Mouse (Mus musculus) forelimb bud, embryonic 11.5 days (tissue): ENCODE measurements around the gene Lpar5.
"Not testable (repeated sequence)": the region's sequence is repeated elsewhere in the genome, so short reads cannot be mapped to it uniquely, and the experiment has no call there.

ENCODE experiments used
- DNase-seq: peaks from one replicate; pipeline ENCODE4 v3.0.0-alpha.2; 2012; ENCODE audit warnings: low read depth, low spot score

Gene Lpar5

GRCm38 (mm10) chr6:125067571-125067995 lies at the start of gene Lpar5:
Lpar5 (plus strand) TSS chr6:125067920.
- DNase-seq, result no peak

DNA sequence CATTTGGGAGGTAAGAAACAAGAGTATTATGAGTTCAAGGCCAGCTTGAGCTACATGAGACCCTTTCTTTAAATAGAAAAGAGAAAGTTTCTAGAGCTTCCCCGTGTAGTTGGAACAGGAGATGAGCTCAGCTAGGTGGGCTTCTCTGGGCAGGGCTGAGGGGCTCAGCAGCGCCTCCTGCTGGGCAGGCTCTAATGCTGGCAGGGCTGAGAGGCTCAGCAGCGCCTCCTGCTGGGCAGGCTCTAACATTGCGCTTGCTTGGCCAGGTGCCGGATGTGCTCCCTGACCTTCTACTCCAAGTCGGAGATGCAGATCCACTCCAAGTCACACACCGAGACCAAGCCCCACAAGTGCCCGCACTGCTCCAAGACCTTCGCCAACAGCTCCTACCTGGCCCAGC lies 37.2 kb upstream of the Lpar5 start:
- DNase-seq, result peak; percentile 55

DNA sequence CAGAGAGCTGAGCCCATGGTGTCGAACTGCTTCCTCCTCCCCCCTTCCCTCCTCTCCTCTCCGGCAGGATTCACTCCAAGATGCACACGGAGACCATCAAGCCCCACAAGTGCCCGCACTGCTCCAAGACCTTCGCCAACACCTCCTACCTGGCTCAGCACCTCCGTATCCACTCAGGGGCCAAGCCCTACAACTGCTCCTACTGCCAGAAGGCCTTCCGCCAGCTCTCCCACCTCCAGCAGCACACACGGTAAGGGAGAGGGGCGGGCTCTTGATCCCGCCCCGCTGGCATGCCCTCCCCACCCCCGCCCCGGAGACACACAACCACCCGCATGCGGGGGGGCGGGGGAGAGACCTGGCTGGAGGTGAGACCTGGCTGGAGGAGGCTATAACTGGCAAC lies 36.1 kb upstream of the Lpar5 start:
- no peak for DNase-seq

DNA sequence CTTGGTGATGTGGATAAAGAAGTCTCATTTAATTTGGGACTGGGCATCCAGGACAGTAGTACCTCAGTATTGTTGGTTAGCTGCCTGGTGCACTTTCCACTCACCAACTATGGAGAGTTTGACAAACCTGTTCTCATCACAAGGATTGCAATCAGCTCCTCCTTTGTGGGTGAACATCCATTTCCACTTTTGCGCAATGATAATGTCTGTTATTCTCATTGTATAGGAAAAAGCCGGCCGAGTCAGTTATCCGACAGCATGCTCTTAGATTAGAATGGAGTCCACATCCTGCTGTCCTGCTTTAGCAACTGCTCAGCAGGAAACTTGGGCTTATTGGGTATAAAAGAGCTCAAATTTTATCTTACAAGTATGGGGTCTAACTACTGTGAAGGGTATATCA lies 29.1 kb upstream of the Lpar5 start:
- no peak for DNase-seq

DNA sequence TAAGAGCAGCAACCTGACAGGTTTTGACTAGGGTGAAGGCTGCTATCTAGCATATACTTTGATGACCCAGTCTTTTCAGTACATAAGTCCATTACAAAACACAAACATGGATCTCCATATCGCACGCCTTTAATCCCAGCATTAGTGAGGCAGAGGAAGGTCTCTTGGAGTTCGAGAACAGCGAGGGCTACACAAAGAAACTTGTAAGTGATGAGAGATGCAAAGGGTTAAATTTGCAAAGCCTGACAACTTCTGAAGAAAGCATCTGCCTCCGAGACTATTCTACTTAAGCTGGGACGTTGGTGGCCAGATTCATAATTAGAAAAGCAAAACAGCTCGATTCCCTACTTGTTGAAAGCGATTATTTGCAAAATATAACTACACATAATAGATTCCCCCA lies 28.6 kb upstream of the Lpar5 start:
- DNase-seq, result no peak

DNA sequence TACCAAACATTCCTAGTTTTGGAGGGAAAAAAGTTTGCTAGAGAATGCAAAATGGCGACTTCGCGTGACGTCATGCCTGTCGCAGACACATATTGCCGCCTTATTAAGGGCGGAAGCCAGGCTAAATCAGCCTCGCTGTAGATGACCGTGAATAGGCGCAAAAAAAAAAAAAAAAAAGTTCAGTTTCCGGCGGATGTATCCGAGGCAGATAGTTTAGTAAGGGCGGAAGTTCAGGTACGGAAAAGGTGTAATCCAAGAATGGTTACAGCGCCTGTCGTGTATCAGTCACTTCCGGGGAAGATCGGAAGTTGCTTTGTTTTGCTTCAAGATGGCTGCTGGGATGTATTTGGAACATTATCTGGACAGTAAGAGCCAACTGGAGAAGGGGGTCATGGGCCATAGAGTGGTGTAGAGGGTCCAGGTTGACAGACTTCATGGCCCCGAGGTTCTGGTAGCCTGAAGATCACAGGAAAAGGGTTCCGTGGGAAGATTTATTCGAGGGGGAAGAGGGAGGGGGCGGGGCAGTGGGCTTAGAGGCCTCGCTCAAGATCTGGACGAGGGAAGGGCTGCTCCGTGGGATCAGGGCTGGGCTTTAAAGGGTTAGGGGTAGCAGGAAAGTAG lies 28.1 kb upstream of the Lpar5 start, which contains the start of gene Ing4:
Gene Ing4 (plus strand): TSS at position 228 of the 621 bp plus-strand sequence.
- DNase-seq, result peak; percentile 99

DNA sequence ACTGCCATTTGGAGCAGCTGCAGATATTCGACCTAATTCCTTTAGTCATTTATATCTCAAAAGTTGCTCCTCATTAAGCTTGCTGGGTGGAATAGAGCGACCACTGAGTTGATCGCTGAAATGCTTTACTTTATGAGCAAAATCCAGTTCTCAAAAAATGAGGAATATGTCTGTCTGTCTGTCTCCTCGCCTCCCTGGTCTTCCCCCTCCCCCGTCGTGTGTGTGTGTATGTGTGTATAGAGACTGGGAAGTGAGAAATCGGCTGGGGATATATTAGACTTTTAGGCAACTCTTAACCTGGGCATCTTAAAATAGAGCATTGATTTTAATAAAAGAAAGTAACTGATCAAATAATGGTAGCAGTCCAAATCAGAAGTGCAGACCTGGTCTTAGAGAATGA lies 27.5 kb upstream of the Lpar5 start:
- no peak for DNase-seq

- DNase-seq, result no peak
Observed at GRCm38 (mm10) chr6:125041047-125041446, 26.7 kb upstream of the Lpar5 start.

DNA sequence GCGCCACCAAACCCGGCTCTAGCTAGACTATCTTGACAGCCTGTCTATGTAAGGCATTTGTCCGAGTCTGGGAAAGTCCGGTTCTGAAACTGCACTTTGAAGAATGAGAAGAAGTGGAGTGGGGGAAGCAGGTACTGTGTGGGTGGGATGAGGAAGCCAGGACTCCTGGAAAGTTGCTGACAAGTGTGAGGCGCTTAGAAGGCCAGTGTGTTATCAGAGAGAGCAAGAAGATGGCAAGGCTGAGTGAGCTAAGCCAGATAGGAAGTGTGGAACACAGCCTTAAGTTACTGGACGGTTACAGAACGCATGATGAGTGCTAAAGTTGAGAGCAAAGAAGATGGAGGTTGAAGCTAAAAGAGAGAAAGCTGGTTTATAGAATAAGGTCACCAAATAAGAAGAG lies 25.6 kb upstream of the Lpar5 start:
- DNase-seq, result no peak

GRCm38 (mm10) chr6:125046691-125047090 lies 21.0 kb upstream of the Lpar5 start:
- DNase-seq, result peak; percentile 82

DNA sequence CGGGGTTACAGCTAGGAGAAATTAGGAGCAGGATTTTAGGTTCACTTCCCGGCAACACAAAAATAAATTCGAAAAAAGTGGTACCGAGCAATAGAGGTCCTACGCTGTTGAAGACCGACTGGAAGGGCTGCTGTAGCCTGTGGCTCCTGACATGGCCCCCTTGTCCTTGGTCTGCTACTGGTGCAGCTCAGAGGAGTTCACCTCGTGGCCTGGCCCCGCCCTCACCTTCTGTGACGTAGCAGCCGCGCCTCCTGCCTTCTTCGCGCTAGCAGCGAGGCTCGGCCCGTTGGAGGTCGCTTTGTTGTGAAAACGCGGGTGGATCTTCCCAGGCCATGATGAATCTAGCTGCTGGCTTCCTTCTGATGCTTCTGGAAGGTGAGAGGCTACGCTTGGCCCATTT lies 18.0 kb upstream of the Lpar5 start, which contains the start of gene Acrbp:
Gene Acrbp (plus strand): TSS at position 12 of the 400 bp plus-strand sequence.
- DNase-seq, result no peak

- no peak for DNase-seq
Observed at GRCm38 (mm10) chr6:125051237-125051636, 16.5 kb upstream of the Lpar5 start.

- no peak for DNase-seq
Observed at GRCm38 (mm10) chr6:125061493-125061892, 6.2 kb upstream of the Lpar5 start.

- no peak for DNase-seq
Observed at GRCm38 (mm10) chr6:125062511-125062910, 5.2 kb upstream of the Lpar5 start.

- no peak for DNase-seq
Observed at GRCm38 (mm10) chr6:125063906-125064305, 3.8 kb upstream of the Lpar5 start.

GRCm38 (mm10) chr6:125065223-125065622 lies 2.5 kb upstream of the Lpar5 start:
- not testable (repeated sequence) for DNase-seq

DNA sequence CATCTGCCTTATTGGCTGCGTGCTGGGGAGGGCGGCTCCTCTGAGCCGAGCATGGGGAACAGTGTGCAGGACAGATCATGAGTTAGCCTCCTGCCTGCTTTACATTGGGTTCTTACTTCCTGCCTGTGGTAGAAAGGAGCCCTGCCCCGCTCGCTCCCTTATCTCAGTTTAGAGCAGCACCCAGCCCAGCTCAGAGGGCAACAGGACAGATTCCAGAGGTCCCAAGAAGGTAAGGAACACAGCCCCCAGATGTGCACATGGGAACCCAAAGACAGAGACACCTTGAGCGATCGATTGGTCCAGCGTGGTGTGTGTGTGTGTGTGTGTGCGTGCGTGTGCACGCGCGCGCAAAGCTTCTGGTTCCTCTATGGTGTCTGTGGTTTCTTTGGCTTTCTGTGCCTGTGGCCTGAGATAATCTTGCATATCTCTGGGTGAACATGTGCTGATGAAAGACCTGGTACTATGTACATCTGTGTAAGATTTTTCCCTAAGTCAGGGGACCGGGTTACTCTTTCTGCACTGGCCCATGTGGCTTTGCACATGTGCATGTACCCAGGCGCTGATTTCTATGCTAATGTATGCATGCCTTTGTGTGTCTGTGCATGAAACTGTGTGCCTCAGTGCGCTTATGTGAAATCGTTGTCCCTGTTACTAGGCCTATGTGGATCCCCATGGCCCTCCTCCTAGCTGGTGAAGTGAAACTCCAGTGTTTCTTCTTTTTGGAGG lies 3.6 kb downstream of the Lpar5 start:
- no peak for DNase-seq

- no peak for DNase-seq
Observed at GRCm38 (mm10) chr6:125071896-125072279, 4.2 kb downstream of the Lpar5 start.

DNA sequence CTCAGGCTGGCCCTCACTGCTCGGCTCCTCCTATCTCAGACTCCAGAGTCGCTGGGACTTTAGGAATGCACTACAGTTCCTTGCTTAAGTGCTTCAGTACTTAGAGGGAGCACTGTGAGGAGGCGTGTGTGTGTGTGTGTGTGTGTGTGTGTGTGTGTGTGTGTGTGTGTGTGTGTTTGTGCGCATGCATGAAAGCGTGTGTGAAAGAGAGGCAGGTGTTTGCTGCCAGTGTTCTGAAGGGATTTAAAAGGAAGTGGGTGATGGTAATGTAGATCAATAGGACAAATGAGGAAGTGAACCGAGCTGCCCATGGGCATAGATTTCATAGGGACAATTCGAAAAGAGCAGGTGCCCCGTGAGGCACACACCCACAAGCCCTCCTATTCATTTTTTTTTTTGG lies 6.1 kb downstream of the Lpar5 start:
- no peak for DNase-seq

- DNase-seq, result no peak
Observed at GRCm38 (mm10) chr6:125081394-125081793, 13.7 kb downstream of the Lpar5 start.

DNA sequence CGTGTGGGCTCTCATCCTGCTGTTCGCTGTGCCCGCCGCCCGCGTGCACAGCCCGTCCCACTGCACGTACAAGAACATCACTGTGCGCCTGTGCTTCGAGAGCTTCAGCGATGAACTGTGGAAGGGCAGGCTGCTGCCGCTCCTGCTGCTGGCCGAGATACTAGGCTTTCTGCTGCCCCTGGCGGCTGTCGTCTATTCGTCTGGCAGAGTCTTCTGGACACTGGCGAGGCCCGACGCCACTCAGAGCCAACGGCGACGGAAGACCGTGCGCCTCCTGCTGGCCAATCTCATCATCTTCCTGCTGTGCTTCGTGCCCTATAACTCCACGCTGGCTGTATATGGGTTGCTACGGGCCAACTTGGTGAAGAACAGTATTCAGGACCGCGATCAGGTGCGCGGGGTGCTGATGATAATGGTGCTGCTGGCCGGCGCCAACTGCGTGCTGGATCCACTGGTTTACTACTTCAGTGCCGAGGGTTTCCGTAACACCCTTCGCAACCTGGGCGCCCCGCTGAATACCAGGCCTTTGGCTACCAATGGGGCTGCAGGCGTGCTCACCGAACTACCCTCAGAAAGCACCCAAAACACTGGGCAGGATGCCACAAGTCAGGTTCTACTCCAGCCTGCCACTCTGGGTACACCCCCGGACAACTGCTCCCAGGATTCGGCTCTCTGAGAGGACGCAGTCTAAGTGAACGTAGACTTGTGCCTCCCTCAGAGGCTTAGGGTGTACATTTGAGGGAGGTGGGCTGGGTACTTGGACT lies 14.3 kb downstream of the Lpar5 start:
- peak; percentile 97 for DNase-seq

DNA sequence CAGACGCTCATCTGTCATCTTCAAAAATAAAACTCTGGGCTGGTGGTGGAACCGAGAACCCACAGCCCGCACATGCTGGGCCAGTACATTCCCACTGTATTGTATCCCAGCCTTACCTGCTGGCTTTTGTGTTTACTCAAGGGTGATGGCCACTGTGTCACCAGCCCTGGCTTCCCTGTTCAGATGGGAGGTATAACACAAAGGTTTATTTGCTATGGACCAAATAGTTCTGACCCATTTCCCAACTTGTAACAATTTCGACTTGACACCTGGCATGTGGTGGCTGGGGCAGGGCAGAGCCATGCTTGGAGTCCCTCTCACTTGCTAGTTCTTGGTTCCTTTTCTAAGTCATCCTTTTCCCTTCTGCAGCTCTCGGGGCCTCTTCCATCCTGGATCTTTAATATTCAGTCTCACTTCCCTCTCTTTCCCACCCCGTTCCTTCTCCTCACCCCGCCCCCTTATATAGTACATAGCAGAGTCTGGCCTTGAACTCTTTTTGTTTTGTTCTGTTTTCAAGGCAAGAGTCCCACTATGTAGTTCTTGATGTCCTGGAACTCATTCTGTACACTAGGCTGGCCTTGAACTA lies 15.2 kb downstream of the Lpar5 start:
- DNase-seq, result no peak
